In genomic region chr5:77073794-77074193, GRCm38 (mm10) we compare ENCODE assay signal across 1 mouse cellular context.
TF ChIP-seq lines count a peak whose summit lies in the region.

No protein-coding gene starts in this region.

TF ChIP-seq in MEL, 35 proteins besides CTCF, POLR2A, EP300 and RAD21 (continued from another document):
- 0 out of 2 replicates have a peak, but pooled peaks have one; percentile 14 for TF ChIP-seq MEF2A (IDR thresholded peaks at IDR 0.05; ENCODE audit: extremely low read depth, insufficient replicate concordance, low read depth, low read length, poor library complexity, severe bottlenecking)
- no peak for TF ChIP-seq POLR2AphosphoS5 (IDR thresholded peaks at IDR 0.05; ENCODE audit: borderline replicate concordance, low read depth, low read length)
- peak; percentile 51; the same call in 1 of the 2 replicates for TF ChIP-seq MXI1 (IDR thresholded peaks at IDR 0.05; ENCODE audit: low read depth, low read length)
- 0 out of 2 replicates have a peak, but pooled peaks have one; percentile 14 for TF ChIP-seq NRF1 (IDR thresholded peaks at IDR 0.05; ENCODE audit: insufficient read depth, low read depth, low read length, poor library complexity, severe bottlenecking)
- no peak for TF ChIP-seq POLR2AphosphoS2 (IDR thresholded peaks at IDR 0.05; ENCODE audit: low read length)
- TF ChIP-seq GABPA (IDR thresholded peaks at IDR 0.05; ENCODE audit: low read depth, low read length): no peak
